Mouse (Mus musculus) MN1 (cell line): Measurements from ENCODE around the gene Gys1.

ENCODE experiments used
- DNase-seq: peaks from one replicate; pipeline ENCODE4 v3.0.0-alpha.2; 2016; ENCODE audit warnings: low spot score

The Gys1 gene

DNA sequence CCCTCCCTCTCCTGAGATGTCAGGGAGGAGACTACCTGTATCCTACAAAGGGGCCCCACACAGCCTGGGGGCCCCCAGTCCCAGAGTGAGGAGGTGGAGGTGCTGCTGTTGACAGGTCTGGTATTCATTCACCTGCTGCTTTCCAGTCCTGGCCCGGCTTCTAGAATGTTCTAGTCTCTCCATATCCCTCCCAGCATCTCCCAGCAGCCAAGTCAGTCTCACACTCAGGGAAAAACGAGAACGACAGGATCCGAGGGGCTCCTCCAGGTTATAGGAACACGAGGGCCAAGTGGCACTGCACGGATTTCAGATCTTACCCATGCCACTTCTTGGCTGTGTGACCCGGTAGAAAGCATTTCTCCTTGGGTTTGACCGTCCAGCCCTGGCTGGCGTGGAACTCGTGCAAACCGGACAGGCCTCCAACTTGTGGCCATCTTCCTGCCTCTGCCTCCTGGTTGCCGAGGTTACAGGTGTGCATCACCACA lies 19.9 kb upstream of the Gys1 start:
- no peak for DNase-seq

DNA sequence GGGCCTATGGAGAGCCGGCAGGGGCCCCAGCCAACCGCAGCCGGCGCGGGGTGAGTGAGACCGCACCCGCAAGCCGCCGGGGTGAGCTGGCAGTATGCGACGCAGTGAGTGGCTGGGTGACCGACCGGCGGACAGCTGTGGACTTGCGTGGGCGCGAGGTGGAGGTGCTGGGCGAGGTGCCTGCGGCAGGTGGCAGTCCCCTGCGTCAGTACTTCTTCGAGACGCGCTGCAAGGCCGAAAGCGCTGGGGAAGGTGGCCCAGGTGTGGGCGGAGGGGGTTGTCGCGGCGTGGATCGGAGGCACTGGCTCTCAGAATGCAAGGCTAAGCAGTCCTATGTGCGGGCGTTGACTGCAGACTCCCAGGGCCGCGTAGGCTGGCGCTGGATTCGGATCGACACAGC lies 19.0 kb upstream of the Gys1 start:
- DNase-seq: no peak

DNA sequence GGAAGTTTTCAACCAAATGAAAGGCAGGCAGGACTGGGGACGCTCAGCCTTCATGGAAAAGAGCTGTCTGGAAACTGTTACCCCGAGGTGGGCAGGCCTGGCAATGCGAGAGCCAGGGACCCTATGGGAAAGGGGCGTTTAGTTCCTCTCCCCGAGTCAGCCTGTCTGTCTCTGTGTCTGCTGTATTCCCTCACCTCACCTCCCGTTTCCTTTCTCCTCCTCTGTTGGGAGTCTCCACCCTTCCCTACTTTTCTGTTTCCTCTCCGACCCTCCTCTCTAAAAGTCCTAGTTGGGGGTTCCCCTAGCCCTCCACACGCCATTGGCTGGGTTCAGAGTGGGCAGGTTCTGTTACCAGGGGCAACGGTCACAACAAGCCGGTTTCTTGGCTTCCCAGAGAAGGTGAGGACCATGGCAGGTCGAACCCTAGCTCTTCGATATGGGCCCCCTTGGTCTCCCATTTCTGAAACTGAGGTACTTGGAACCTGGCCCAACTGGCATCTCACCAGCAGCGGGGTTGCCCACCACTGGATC lies 16.6 kb upstream of the Gys1 start:
- no peak for DNase-seq

DNA sequence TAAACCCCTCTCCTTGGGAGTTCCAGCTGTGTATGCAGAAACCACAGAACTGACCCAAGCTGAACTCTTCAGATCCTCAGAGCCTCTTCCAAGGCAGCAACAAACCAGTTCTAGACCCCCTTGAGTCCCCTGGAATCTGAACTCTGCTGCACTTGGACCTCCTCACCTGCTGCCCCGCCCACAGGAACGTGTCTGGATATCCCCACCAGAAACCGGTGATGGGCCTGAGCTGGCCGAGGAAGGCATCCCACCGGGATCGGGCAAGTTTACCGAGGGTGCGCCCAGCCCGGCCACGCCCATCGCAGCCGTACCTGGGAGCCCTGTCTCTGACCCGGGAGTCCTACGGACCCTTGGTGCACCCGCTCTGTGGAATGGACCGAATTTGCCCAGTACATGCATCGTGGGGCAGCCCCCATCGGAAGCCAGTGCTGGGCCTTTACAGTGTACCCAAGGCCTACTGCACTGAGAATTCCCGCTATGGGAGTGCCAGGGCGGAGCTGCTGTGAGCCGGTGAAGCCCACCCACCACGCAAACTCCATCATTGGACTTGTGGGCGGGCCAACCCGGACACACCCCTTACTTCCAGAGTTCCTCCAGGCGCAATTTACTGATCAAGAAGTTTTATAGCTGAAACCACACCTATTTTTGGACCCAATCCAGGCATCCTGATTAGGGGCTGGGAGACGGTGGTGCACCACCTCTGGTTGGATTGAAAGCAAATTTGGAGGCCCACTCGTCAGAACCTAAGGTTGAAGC lies 14.6 kb upstream of the Gys1 start:
- no peak for DNase-seq

DNA sequence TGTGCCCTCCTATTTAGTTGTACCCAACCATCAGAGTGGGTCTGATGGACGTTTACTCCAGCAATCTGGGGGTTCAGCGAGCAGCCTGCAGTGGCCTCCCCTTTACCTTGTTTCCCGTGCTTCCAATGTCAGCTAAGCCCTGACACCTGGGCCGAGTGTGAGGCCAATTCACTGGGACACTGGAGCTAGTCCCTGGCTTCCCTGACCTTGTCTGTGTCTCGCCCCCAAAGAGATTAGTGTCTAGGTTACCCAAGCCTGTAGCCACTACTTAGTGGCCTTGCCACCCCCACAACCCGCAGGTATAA lies 14.1 kb upstream of the Gys1 start, which contains the start of gene Lhb:
TSS of gene Lhb (plus strand) at position 206 of the 305 bp plus-strand sequence.
- no peak for DNase-seq

DNA sequence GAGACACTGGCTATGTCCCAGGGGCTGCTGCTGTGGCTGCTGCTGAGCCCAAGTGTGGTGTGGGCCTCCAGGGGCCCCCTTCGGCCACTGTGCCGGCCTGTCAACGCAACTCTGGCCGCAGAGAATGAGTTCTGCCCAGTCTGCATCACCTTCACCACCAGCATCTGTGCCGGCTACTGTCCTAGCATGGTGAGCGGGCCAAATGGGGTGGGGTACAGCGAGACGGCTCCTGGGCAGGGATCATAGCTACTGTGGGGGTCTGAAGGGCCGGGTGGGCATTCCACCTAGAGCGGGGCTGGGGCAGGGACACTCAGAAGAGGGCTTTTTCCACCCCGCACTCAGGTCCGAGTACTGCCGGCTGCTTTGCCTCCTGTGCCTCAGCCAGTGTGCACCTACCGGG lies 13.4 kb upstream of the Gys1 start:
- no peak for DNase-seq

DNA sequence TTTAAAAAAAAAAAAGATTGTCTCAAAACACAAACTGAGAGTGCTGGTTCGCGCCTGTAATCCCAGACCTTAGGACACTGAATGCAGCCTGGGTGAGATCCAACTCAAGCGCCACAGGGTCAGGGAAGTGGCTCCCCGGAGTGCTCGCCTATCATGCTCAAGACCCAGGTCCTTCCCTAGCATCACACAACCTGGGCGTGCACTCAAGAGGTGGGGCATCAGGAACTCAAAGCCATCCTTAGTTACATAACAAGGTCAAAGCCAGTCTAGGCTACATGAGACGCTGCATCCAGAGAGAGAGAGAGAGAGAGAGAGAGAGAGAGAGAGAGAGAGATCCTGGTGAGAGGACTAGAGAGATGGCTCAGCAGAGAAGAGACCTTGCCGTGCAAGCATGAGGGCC lies 8.1 kb upstream of the Gys1 start:
- no peak for DNase-seq

DNA sequence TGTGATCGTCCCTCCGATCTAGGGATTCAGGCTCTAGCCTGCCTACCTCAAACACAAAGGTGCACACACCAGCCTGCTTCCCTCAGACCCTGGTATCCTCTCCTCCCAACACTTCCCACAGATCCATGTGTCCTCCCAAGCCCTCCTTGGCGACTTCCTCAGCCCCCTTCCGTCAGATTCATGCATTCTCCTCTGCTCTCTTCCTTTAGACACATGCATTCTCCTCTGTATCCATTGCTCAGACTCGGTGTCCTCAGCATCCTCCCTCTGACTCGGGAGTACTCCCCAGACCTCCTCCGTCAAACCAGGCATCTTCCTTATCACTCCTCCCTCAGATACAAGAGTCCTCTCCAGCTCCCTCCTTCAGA lies 825 bp upstream of the Gys1 start:
- DNase-seq: no peak

DNA sequence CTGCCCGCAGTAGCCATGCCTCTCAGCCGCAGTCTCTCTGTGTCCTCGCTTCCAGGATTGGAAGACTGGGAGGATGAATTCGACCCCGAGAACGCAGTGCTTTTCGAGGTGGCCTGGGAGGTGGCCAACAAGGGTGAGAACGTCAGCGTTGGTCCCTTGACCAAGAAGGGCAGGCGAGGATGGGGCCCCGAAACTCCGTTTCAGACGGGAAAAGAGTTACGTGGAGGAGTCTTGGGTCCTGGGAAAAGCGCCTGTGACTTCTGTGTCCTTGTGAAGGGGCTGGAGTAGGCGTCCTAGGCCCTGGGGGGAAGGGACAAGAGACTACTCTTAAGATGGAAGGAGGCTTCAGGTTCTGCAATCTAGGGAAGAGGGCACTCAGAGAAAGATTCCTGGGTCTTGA lies 394 bp downstream of the Gys1 start:
- no peak for DNase-seq

DNA sequence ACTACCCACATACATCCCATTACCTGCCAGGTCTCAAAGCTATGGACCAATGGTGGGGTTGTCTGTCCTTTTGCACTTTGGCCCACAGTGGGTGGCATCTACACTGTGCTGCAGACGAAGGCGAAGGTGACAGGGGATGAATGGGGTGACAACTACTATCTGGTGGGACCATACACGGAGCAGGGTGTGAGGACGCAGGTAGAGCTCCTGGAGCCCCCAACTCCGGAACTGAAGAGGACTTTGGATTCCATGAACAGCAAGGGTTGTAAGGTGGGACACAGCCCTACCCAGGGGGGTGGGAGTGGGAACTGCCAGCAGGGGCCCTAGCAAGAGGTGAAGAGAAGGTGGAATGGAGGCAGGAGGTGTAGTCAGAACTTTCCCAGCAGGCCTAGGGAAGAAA lies 1.8 kb downstream of the Gys1 start:
- no peak for DNase-seq

DNA sequence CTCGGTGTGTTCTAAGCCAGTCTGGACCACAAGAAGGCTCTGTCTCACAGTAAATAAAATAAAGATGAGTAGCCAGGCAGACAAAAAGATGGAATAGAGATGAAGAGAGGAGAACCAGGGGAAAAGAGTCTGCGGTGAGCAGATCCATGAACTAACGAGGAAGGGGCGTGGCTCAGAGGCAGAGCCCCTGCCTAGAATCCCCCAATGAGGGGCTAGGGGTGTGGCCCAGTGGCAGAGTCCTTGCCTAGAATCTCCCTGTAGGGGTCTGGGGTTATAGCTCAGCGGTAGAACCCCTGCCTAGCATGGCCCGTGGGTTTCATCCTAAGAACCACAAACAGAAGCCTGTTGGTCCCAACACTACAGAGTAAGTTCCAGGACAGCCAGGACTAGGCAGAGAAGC lies 2.4 kb downstream of the Gys1 start:
- no peak for DNase-seq

DNA sequence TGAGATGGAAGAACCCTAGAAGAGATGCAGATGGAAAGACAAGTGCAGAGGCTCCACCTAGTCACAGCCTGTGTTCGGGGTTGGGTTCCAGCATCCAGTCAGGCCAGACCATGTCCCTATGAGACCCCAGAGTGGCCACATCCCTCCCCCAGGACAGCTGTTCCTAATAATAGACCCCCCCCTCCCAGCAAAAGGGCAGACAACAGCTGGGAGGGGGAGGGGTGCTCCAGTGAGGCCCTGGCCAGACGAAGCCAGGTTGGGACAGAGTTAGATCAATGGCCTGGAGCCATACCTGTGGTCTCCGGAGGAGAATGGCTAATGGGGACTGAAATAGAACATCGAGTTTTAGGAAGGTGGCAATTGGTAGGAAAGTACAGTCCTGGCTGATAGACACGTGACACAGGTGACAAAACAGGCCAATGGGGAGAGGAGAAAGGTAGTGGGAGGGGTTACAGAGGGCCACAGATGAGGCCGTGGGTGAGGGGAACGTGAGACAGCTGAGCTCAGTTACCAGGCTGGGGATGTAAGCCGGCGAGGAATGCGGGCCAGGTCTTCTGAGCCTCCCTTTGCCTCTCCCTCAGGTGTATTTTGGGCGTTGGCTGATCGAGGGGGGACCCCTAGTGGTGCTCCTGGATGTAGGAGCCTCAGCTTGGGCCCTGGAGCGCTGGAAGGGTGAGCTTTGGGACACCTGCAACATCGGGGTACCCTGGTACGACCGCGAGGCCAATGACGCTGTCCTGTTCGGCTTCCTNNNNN lies 3.1 kb downstream of the Gys1 start, which contains the start of gene Ruvbl2:
TSS of gene Ruvbl2 (minus strand) at position 576 of the 756 bp plus-strand sequence.
- no peak for DNase-seq

DNA sequence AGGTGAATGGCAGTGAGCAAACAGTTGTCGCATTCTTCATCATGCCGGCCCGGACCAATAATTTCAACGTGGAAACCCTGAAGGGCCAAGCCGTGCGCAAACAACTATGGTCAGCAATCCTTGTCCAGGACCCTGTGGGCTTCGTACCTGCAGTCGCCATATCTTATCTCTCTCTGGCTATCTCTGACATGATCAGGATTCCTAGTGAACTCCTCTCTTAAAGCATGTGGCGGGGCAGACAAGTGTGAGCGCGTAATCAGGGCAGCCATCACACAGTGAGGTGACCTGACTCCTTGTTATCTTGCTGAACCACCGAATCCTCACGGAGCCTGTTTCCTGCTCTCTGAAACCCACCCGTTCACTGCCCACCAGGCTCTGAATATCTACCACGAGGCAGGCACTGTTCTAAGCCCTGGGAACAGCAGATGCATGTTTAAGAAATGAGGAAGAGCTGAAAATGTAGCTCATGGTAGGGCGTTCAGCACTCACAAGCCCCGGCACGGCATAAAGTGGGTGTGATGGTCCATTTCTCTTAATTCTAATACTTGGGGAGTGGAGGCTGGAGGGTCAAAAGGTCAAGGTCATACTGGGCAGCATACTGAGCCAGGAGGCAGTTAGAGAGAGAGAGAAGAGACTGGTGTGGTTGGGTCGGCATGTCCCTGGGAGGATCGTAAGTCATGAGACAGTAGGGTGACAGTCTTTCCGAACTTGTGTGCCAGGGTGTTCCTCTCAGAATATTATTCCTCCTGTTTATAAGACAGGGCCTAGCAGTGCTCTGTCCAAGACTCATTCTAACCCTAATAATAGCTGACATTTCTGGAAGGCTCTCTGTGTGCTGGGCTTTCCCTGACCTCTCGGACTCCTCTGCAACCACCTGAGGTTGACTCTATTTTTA lies 9.1 kb downstream of the Gys1 start:
- DNase-seq: no peak

DNA sequence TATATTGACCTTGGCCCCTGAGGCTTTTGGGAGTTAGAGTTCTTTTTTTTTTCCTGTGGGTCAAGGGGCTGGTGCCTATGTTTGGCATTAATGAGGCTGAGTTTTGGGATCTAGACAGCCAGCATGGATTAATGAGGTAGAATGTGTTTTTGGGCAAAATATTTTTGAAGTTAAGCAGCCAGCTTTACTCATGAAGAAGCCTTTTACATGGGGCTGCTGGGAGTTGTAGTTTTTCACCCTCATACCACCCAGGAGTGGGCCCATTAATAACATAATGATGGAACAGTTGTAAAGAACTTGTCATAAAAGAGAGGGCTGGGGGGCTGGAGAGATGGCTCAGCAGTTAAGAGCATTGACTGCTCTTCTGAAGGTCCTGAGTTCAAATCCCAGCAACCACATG lies 11.9 kb downstream of the Gys1 start:
- no peak for DNase-seq

DNA sequence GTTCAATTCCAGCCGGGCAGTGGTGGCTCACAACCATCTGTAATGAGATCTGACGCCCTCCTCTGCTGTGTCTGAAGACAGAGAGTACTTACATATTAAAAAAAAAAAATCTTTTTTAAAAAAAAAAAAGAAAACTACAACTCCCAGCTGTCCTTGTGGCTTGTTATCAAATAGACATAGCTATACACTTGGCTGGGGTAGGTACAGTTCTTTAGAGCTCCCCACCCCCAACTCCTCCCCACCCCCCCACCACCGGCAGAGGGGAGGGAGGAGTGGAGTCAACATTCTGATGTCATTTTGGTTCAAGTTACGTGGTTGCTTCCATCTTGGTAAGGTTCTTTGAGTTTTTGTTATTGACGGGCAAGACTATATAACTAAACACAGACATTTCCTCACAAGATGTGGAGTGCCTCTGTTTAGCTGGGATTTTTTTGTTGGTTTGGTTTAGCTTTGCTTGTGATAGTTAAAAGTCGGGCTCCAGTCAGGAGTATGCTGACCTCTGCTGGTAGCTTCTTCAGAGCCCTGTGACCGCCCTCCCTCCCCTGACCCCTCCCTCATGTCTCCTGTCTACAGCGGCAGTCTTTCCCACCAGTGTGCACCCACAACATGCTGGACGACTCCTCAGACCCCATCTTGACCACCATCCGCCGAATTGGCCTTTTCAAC lies 12.8 kb downstream of the Gys1 start:
- DNase-seq: peak; percentile 58

DNA sequence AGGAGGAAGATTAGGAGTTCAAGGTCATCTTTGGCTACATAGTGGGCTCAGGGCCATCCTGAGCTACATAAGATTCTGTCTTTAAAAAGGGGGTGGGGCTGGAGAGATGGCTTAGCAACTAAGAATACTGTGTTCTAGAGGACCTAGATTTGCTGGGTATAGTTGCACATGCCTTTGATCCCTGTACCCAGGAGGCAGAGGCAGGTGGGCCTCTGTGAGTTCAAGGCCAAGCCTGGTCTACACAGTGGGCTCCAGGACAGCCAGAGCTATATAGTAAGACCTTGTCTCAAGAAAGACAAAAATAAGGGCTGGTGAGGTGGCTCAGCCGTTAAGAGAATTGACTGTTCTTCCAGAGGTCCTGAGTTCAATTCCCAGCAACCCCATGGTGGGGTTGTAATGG lies 15.3 kb downstream of the Gys1 start:
- DNase-seq: no peak

DNA sequence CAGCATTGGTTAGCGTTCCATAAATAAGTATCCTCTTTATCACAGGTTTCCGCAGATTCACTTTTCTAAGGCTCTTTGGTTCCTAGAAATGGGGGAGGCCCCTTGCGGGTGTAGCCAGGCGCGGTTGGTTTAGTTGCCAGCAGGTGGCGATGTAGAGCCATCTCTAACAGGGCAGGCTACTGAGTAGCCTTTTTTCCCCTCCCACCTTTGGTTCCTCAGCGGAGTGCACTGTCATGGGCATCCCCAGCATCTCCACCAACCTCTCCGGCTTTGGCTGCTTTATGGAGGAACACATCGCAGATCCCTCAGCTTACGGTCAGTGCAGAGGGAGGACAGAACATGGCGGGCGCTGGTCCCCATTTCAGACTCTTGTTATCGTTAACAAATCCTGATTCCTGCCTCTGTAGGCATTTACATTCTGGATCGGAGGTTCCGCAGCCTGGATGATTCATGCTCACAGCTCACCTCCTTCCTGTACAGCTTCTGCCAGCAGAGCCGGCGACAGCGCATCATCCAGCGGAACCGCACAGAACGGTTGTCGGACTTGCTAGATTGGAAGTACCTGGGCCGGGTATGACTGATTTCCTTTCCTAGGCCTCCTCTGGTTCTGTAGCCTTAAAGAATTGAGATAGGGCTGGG lies 16.8 kb downstream of the Gys1 start:
- DNase-seq: peak; percentile 85

DNA sequence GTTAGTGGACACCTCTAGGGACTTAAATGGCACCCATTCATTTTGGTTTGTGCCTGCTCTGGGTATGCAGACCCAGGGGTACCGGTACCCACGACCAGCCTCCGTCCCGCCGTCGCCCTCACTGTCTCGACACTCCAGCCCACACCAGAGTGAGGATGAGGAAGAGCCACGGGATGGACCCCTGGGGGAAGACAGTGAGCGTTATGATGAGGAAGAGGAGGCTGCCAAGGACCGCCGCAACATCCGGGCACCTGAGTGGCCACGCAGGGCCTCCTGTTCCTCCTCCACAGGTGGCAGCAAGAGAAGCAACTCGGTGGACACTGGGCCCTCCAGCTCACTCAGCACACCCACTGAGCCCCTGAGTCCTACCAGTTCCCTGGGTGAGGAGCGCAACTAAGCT lies 20.3 kb downstream of the Gys1 start:
- no peak for DNase-seq

DNA sequence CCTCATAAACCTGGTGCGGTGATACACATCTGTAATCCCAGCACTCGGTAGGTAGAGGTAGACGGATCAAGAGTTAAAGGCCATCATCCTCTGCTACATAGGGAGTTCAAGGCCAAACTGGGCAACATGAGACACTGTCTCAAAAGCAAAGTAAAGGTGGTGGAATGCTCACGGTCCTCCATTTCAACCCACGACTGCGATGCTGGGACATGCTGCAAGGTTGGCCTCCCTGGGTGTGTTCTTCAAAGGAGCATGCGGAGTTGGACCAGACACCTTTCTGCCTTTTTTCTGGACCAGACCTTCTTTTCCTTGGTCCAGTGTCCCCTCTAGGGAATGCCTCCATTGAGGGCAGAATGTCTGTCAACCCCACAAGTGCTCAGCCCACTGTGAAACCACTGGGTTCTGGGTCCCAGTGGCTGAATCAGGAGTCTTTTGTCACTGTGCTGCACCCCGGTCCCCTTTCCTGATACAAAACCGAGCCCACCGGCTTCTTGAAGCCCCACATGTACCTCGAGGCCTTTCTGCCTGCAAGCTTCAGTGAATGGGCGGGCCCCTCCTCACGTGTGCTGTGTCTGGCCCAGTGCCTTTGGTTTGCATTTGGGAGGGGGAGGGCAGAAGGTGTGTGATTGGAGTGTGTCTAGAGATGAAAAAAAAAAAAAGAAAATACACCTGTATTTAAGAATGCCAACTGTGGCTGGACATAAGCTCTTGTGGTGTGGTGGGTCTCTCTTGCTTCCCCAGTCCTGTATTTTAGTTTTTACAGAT lies 21.5 kb downstream of the Gys1 start:
- DNase-seq: peak; percentile 26

DNA sequence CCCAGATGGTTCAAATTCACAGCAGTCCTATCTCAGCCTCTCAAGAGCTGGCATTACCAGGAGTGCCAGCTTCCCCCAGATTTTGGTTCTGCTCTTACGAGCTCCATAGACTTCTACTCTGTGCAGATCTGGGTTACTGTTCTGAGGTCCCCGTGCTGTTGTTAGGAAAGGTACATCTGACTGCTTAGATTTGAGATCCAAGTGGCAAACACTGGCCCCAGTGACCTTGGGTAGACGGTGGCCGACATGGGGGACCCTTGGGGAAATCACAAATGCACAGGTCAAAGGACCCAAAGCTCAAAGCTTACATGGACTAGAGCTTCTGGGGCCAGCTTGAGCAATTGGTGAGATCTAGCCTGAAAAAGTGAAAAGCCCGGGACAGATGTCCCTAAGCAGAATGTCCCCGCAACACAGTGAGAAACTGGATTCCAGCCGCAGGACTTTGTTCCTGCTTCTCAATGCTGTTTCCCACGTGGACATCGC lies 22.1 kb downstream of the Gys1 start:
- no peak for DNase-seq
